Mouse (Mus musculus) right cerebral cortex, postnatal 10 days (tissue): Measurements from ENCODE around the gene Zfyve28.

ENCODE experiments used
- DNase-seq, 2 experiments: peaks; one replicate each; pipeline ENCODE4 v3.0.0; 2021; ENCODE audit warnings: low spot score in 2 of 2

The Zfyve28 gene

GRCm38 (mm10) chr5:34252307-34252966 is 35.8 kb downstream of the Zfyve28 start:
- DNase-seq: peak; percentile 73 to 74

DNA sequence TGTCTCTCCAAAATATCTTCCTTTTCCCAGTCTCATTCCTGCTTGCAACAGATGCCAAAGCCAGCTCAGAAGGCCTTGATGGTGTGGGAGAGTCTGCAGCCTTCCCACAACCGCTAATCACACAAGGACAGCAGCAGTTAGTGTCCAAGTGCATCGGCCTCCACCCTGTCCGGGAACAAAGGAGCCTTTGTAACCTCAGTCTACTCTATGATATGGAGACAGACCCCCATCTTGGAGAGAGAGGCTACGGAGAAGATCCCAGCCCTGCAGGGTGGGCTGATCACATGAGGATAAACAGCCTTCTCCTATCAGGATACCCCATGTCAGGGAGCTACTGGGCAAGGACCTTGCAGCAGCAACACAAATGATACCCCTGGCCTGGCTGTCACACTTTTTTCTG is 36.5 kb downstream of the Zfyve28 start:
- DNase-seq: no peak

DNA sequence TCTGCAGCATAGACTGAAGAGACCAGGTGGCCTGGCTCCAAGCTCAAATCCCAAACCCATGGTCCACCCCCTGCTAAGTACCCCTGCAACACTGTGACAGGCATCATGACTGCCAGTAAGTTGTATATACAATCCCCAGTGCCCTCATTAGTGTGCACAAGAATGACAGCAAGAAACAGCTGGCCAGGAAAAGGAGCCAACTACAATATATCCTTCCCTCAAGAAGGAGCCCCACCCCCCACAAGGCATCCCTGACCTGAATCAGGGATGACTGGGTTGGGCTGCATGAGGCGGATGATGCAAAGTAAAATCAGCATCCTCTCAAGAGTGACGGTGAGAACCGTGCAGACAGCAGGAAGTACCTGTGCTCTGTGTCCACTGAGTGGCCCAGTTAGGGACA is 38.2 kb downstream of the Zfyve28 start:
- no peak for DNase-seq

GRCm38 (mm10) chr5:34249132-34249531 is 39.1 kb downstream of the Zfyve28 start:
- DNase-seq: no peak

DNA sequence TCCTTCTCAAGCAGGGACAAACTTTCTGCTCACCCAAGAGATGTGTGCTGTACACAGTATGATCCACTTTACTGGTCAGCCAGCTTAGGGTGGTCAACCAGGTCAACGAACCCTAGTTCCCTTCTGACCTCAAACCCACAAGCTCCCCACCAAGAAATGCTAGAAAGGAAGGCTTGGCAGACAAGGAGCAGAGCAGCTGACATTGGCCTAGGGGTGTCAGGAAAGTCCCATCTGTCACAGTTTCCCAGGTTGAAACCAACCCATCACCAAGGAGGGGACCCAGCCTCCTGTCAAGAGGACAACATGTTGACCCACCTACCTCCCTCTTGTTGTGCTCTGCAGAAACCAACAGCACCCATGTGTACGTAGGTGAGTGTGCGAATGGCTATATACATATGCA is 41.8 kb downstream of the Zfyve28 start:
- no peak for DNase-seq

DNA sequence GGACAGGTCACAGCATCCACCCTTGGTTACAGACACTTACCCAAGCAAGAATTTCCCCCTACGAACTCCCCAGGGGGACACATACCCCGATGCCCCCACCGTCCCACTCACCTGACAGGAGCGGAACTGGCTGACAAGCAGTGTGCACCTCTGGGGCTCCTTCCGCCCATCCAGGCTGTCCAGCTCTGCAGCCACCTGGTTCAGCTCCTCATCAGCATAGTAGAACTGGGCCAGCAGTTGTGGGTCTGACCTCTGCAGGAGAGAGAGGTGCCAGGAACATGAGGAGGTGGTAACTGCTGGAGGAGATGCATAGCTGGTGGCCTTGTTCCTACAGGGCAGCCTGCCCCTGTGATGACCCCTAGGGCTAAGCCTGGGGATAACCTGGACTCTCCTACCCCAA is 45.2 kb downstream of the Zfyve28 start:
- DNase-seq: no peak

GRCm38 (mm10) chr5:34242224-34242963 is 45.9 kb downstream of the Zfyve28 start:
- peak; percentile 81 to 91 for DNase-seq

DNA sequence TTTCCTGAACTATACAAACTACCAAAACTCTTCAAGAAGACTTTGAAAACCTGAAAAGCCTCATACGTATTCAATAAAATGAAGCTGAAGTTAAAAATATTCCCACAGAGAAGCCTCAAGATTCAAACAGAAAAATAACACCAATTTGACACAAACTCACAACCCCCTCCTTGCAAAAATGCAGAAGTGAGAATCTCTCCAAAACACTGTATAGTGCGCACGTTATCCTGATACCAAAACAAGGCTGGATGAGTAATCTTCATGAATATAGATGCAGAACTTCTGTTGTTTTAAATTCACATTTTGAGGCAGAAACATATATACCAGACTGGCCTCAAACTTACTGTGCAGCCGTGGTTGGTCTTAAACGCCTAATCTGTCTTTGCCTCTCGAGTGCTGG is 49.8 kb downstream of the Zfyve28 start:
- no peak for DNase-seq

GRCm38 (mm10) chr5:34235898-34236420 is 52.3 kb downstream of the Zfyve28 start:
- no peak for DNase-seq

DNA sequence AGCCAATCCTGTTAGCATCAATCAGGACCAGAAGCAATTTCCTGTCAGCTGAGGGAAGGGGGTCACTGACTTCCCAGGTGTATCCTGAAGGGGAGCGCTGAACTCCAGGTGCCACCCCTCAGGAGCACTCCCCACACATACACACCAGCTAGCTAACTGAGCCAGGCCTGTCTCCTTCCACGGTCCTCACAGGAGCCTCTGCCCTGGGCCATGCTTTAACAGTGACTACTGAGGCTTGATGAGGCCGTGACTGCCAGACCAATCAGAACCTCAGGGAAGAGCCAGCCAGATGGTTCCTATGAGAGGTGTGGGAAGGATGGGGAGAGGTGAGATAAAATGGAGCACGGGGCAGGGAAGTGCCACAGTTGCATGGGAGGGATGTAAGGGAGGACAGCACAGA is 53.2 kb downstream of the Zfyve28 start:
- no peak for DNase-seq

DNA sequence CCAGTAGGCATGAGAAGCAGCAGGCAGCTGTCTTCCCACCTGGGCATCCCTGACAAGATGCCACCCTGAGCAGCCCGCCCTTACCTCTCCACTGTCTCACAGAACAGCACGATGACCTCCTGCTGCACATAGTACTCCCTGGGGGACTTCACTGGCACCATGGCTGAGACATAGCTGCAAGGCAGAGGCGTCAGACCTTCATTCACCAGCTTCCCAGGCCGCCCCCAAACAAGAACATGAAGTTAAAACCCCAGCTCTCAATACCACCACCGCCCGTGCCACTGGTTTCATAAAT is 55.1 kb downstream of the Zfyve28 start:
- DNase-seq: no peak

- DNase-seq: no peak
Observed at GRCm38 (mm10) chr5:34232481-34233220, 55.6 kb downstream of the Zfyve28 start.

GRCm38 (mm10) chr5:34231901-34232300 is 56.3 kb downstream of the Zfyve28 start:
- DNase-seq: no peak

DNA sequence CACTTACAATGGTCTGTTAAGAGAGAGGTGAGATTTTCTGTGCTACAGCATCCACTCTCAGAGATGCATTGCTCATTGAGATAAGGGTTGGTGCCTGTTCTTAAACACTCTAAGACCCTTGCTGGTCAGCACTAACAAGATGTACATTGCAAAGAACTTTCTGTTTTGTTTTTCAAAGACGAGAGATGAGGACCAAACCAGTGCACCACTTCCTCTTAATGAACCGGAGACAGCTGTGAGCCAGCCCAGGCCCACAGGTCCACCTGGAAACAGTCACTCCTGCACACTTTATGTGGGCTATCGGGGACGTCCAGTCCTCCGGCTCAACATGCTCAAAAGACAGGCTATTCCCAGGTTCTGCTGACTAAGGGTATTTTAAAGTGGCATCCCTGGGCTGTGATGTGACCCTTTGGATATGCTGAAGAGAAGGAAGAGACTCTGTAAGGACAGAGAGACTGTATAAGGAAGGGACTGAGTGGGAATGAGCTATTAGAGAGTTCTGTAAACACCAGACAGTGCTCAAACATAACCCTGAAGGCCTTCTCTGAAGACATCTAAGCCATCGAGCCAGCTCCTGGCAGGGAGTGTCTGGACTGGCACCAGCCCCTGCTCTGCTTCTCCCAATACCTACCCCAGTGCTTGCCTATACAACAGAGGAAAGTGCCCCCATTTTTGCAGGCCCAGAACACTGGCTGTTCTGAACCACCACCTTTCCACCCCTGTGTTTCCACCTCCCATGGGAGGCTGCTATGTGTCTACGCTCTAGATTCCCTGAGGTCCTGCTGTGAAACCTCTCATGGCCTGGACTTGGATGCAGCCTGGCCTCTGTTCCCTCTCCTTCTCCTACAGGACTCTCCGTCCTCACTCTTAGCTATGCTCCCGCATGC is 57.4 kb downstream of the Zfyve28 start:
- DNase-seq: no peak

DNA sequence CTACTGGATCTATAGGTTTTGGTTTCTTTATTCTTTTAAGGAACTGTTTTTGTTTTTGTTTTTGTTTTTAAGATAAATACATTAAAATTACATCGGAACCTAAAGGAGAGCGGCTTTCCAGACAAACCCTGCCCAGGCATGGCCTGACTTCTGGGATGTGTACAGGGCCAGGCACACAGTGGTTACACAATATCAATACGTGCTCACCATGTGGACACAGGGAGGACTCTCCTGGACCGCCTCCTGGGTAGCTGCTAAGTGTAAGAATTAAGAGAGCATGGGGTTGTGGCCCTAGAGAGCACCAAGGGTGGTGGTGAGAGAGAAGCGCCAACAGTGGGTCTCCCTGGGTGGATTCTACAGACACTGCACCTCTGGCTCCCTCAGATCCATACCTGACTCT is 58.7 kb downstream of the Zfyve28 start:
- DNase-seq: no peak

DNA sequence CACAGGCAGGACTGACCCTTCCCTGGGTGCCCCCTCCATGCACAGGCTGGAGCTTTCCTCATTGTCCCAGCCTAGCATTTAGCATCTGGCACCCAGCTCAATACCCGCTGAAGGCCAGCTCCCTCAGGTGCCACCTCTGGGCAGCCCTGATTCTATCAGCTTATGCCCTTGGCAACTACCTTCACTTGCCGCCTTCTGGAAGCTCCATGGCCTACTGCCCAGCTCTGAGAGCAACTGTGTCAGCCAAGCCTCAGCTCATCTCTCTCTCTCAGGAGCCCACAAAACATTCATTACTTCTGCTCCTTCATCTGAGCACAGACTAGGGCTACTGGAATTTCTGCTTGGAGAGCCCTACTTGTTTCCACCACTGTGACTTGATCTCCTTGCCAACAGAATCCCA is 62.7 kb downstream of the Zfyve28 start:
- DNase-seq: no peak

- DNase-seq: no peak
Observed at GRCm38 (mm10) chr5:34224515-34224914, 63.7 kb downstream of the Zfyve28 start.

GRCm38 (mm10) chr5:34220001-34220400 is 68.2 kb downstream of the Zfyve28 start:
- no peak for DNase-seq

DNA sequence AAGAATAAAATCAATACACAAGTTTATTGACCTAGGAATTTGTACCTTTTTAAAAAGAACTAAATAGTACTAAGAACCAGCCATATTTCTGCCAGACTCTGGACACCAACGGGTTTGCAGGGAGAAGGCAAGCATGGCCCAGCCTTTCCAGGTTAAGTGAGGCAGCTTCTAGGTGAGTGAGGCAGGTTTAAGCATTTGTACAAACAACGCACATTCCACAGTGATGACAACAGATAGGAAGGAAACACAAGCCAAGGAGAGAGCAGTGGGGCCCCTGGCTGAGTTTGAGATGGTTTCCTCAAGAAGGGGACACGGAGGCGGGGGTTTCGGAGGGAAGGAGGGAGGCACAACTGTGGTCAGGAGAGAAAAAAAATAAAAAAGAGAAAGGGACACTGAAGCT is 69.6 kb downstream of the Zfyve28 start:
- no peak for DNase-seq

- no peak for DNase-seq
Observed at GRCm38 (mm10) chr5:34217756-34218155, 70.5 kb downstream of the Zfyve28 start.

GRCm38 (mm10) chr5:34216025-34216424 is 72.2 kb downstream of the Zfyve28 start:
- no peak for DNase-seq

DNA sequence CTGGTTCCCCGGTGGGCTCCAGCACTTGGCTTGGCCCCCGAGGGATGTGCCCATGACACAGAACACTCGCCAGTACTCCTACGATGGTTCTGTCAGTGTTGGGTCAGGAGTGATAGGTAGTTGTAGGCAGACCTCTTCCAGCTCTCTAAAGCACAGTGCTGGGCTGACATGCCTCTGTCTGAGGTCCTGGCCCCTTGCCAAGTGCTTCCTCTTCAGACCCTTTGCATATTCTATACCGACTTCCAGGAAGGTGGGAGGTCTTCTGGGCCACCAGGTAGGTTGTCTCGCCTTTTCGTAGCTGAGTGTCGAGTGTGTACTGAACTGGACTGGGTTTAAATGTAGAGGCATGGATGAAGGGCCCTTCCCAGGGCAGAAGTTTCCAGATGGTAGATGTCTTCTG is 74.6 kb downstream of the Zfyve28 start:
- no peak for DNase-seq
